Comparison of ENCODE assay signal across 8 mouse cellular contexts in genomic region chr11:64435546-64436411, GRCm38 (mm10). TPM values are rescaled to one million over a fixed set of nuclear protein-coding genes. Genes with fewer than 3 reads are reported as not detected.
DNase-seq lines count a peak whose midpoint lies in the region; ATAC-seq and TF ChIP-seq lines count a peak whose summit lies in the region.

No protein-coding gene starts in this region.

- DNase-seq in adrenal gland, adult (ENCODE audit: inconsistent age in 2 of 2, low spot score in 1 of 2), result peak; percentile 26 to 65
- DNase-seq in adrenal gland, adult 8-10 months, result no peak
- peak; percentile 4 to 9 for DNase-seq in frontal cortex, postnatal 14 days (ENCODE audit: low spot score in 2 of 2)
- DNase-seq in limb, embryonic 14.5 days (ENCODE audit: low spot score), result no peak

- H3K36me3 ChIP-seq in hindbrain, embryonic 13.5 days, result no peaks in the 10 kb centered on the region
- H3K36me3 ChIP-seq in limb, embryonic 14.5 days (ENCODE audit: control insufficient read depth, insufficient read depth, low read length), result no peaks in the 10 kb centered on the region
- H3K36me3 ChIP-seq in midbrain, embryonic 12.5 days, result no peaks in the 10 kb centered on the region
- no peaks in the 10 kb centered on the region for H3K36me3 ChIP-seq in stomach, embryonic 16.5 days (ENCODE audit: control insufficient read depth, insufficient read depth, low read length)

- peak overlapping the region; percentile 50 for H3K4me3 ChIP-seq in bone marrow macrophage, adult 2 months (ENCODE audit: insufficient read depth, low read length)
- H3K4me3 ChIP-seq in hindbrain, embryonic 13.5 days, result peak overlapping the region; percentile 58
- peak overlapping the region; percentile 68 for H3K4me3 ChIP-seq in limb, embryonic 14.5 days (replicated peaks; ENCODE audit: low read length)
- H3K4me3 ChIP-seq in midbrain, embryonic 12.5 days, result peak overlapping the region; percentile 63
- H3K4me3 ChIP-seq in stomach, embryonic 16.5 days (replicated peaks; ENCODE audit: low read length), result peak overlapping the region; percentile 62

- H3K4me1 ChIP-seq in bone marrow macrophage, adult 2 months (ENCODE audit: control insufficient read depth, insufficient read depth, low read length), result no peaks in the 10 kb centered on the region; the same call in 1 of the 2 replicates
- H3K4me1 ChIP-seq in hindbrain, embryonic 13.5 days (replicated peaks), result peaks cover 20% of the 10 kb centered on the region
- H3K4me1 ChIP-seq in limb, embryonic 14.5 days (ENCODE audit: control insufficient read depth, insufficient read depth, low read length), result peaks cover 6% of the 10 kb centered on the region; the same call in 1 of the 2 replicates
- H3K4me1 ChIP-seq in midbrain, embryonic 12.5 days, result peaks cover 17% of the 10 kb centered on the region
- H3K4me1 ChIP-seq in stomach, embryonic 16.5 days (ENCODE audit: control insufficient read depth, insufficient read depth, low read length), result no peaks in the 10 kb centered on the region; the same call in none of the 2 replicates

- peak overlapping the region; percentile 82 for H3K9ac ChIP-seq in hindbrain, embryonic 13.5 days
- peak overlapping the region; percentile 85 for H3K9ac ChIP-seq in limb, embryonic 14.5 days (ENCODE audit: low read depth, low read length, severe bottlenecking)
- peak overlapping the region; percentile 90 for H3K9ac ChIP-seq in midbrain, embryonic 12.5 days (replicated peaks)
- peak overlapping the region; percentile 77 for H3K9ac ChIP-seq in stomach, embryonic 16.5 days (ENCODE audit: low read length)

- H3K4me2 ChIP-seq in hindbrain, embryonic 13.5 days, result peak overlapping the region; percentile 99
- H3K4me2 ChIP-seq in limb, embryonic 14.5 days (replicated peaks; ENCODE audit: low read depth, low read length, severe bottlenecking), result peak overlapping the region; percentile 88
- H3K4me2 ChIP-seq in midbrain, embryonic 12.5 days (replicated peaks), result peak overlapping the region; percentile 89
- H3K4me2 ChIP-seq in stomach, embryonic 16.5 days (ENCODE audit: low read depth, low read length), result peak overlapping the region; percentile 91

- H3K27ac ChIP-seq in bone marrow macrophage, adult 2 months (ENCODE audit: insufficient read depth, low read depth, low read length), result no peak overlapping the region
- peak overlapping the region; percentile 64 for H3K27ac ChIP-seq in hindbrain, embryonic 13.5 days
- peak overlapping the region; percentile 83 for H3K27ac ChIP-seq in limb, embryonic 14.5 days (replicated peaks; ENCODE audit: low read depth, low read length)
- peak overlapping the region; percentile 78 for H3K27ac ChIP-seq in midbrain, embryonic 12.5 days (replicated peaks)
- H3K27ac ChIP-seq in stomach, embryonic 16.5 days (ENCODE audit: low read length), result peak overlapping the region; percentile 39

- under 1% methylated on average over 81 of the region's 81 CpGs for whole genome bisulfite sequencing in hindbrain, embryonic 13.5 days
- under 1% methylated on average over 67 of the region's 81 CpGs for WGBS in limb, embryonic 14.5 days
- under 1% methylated on average over 81 of the region's 81 CpGs for WGBS in midbrain, embryonic 12.5 days
- under 1% methylated on average over 81 of the region's 81 CpGs for WGBS in stomach, embryonic 16.5 days

- no peaks in the 10 kb centered on the region for H3K9me3 ChIP-seq in hindbrain, embryonic 13.5 days
- H3K9me3 ChIP-seq in limb, embryonic 14.5 days (ENCODE audit: control insufficient read depth, low read length), result no peaks in the 10 kb centered on the region
- H3K9me3 ChIP-seq in midbrain, embryonic 12.5 days, result no peaks in the 10 kb centered on the region
- no peaks in the 10 kb centered on the region for H3K9me3 ChIP-seq in stomach, embryonic 16.5 days (replicated peaks; ENCODE audit: control insufficient read depth, low read length)

- no peak for TF ChIP-seq POLR2A in bone marrow macrophage, adult 2 months (IDR thresholded peaks at IDR 0.05; ENCODE audit: borderline replicate concordance, low read depth, low read length)
- no peak for TF ChIP-seq POLR2A in limb, embryonic 14.5 days (IDR thresholded peaks at IDR 0.05; ENCODE audit: borderline replicate concordance, extremely low read depth, insufficient read depth, insufficient read length)

- ATAC-seq in hindbrain, embryonic 13.5 days (ENCODE audit: low FRiP score), result peak; percentile 80
- ATAC-seq in limb, embryonic 14.5 days (ENCODE audit: low FRiP score, low read depth), result peak; percentile 39
- peak; percentile 56 for ATAC-seq in midbrain, embryonic 12.5 days (ENCODE audit: low FRiP score, low read depth)
- ATAC-seq in stomach, embryonic 16.5 days (ENCODE audit: insufficient read depth, low FRiP score), result peak; percentile 69

- peaks cover 46% of the 10 kb centered on the region for H3K27me3 ChIP-seq in hindbrain, embryonic 13.5 days
- no peaks in the 10 kb centered on the region for H3K27me3 ChIP-seq in limb, embryonic 14.5 days (ENCODE audit: control insufficient read depth, insufficient read depth, low read length)
- H3K27me3 ChIP-seq in midbrain, embryonic 12.5 days, result peaks cover 19% of the 10 kb centered on the region
- peaks cover 9% of the 10 kb centered on the region for H3K27me3 ChIP-seq in stomach, embryonic 16.5 days (ENCODE audit: control insufficient read depth, insufficient read depth, low read length)

- no peak for TF ChIP-seq CTCF in bone marrow macrophage, adult 2 months (IDR thresholded peaks at IDR 0.05; ENCODE audit: low read depth, low read length)

RNA-seq across cellular contexts. Expression of gene Hs3st3a1, which starts 0.6 kb away (rescaled TPM):
- under 1 TPM; 0.24 to 0.32 (median 0.25) TPM for total RNA-seq in adrenal gland, adult 8-10 months (2022)
- not detected in 2 replicates for polyA plus RNA-seq in bone marrow macrophage, adult 2 months (2012; ENCODE audit: insufficient read depth, insufficient read length, missing spikeins)
- polyA plus RNA-seq in hindbrain, embryonic 13.5 days (2015; fragmentation: Nextera tagmentation; extraction: Ambion mirVana), result 0.94 and 1.3 TPM in 2 replicates
- 6.7 and 9.5 TPM in 2 replicates for polyA plus RNA-seq in limb, embryonic 14.5 days (2012; rRNA removed)
- 5.2 and 5.6 TPM in 2 replicates for polyA plus RNA-seq in limb, embryonic 14.5 days (2014; fragmentation: Nextera tagmentation; extraction: Ambion mirVana)
- polyA plus RNA-seq in midbrain, embryonic 12.5 days (2016; fragmentation: Nextera tagmentation; extraction: Ambion mirVana), result 2.7 and 3.2 TPM in 2 replicates
- polyA plus RNA-seq in stomach, embryonic 16.5 days (2015; fragmentation: Nextera tagmentation; extraction: Ambion mirVana), result 0.97 and 1.1 TPM in 2 replicates

RNA-seq across cellular contexts. Expression of gene F930015N05Rik, which starts 0.7 kb away (rescaled TPM):
- total RNA-seq in adrenal gland, adult 8-10 months (2022), result not detected
- polyA plus RNA-seq in bone marrow macrophage, adult 2 months (2012; ENCODE audit: insufficient read depth, insufficient read length, missing spikeins), result not detected in 2 replicates
- polyA plus RNA-seq in hindbrain, embryonic 13.5 days (2015; fragmentation: Nextera tagmentation; extraction: Ambion mirVana), result 1.6 and 1.8 TPM in 2 replicates
- polyA plus RNA-seq in limb, embryonic 14.5 days (2012; rRNA removed), result 1.8 and 2.3 TPM in 2 replicates
- 2.4 and 4.5 TPM in 2 replicates for polyA plus RNA-seq in limb, embryonic 14.5 days (2014; fragmentation: Nextera tagmentation; extraction: Ambion mirVana)
- polyA plus RNA-seq in midbrain, embryonic 12.5 days (2016; fragmentation: Nextera tagmentation; extraction: Ambion mirVana), result 4.9 and 5.4 TPM in 2 replicates
- polyA plus RNA-seq in stomach, embryonic 16.5 days (2015; fragmentation: Nextera tagmentation; extraction: Ambion mirVana), result 0.15 TPM in 1 of 2 replicates, not detected in the other

Comparison
In these comparisons a context has a peak if more than half of its experiments do, and no peak if none do; other contexts are left out.
1. DNase-seq: peak in adrenal gland, adult (2 of 2) and frontal cortex, postnatal 14 days (2 of 2); none in adrenal gland, adult 8-10 months (single experiment) and limb, embryonic 14.5 days (single experiment).
2. Peak in every context shown above with its lines, with median percentiles within 50 percentile points of each other: H3K4me3 ChIP-seq, ATAC-seq, H3K4me2 ChIP-seq and H3K9ac ChIP-seq.